Mouse (Mus musculus) forebrain, postnatal 0 days (tissue): ENCODE measurements around the gene Sox1. TPM values are rescaled to one million over a fixed set of nuclear protein-coding genes. Genes with fewer than 3 reads are reported as not detected.

Source experiments
- ATAC-seq: fragments of 200-750 bp; cut with Nextera tagmentation; 2 replicates; pipeline ENCODE4 v1.8.0; 2017; ENCODE audit warnings: mild to moderate bottlenecking, moderate library complexity
- DNase-seq: peaks from one replicate; pipeline ENCODE4 v3.0.0-alpha.2; 2015
- H3K27ac ChIP-seq: fragments of 300-500 bp; sonication (generic); 2 replicates; pipeline ENCODE4 v1.5.1; 2014; ENCODE audit warnings: low read depth, mild to moderate bottlenecking, antibody characterized with exemption, low read length, moderate library complexity, mixed read lengths
- H3K27me3 ChIP-seq: fragments of 300-500 bp; sonication (generic); 2 replicates; pipeline ENCODE4 v1.6.1; 2014; ENCODE audit warnings: mild to moderate bottlenecking, low read length, mixed read lengths; ENCODE audit not compliant: insufficient read depth
- H3K36me3 ChIP-seq: fragments of 300-500 bp; sonication (generic); 2 replicates; pipeline ENCODE4 v1.6.1; 2014; ENCODE audit warnings: mild to moderate bottlenecking, moderate library complexity; ENCODE audit not compliant: insufficient read depth
- H3K4me1 ChIP-seq: fragments of 300-500 bp; sonication (generic); 2 replicates; pipeline ENCODE4 v1.6.1; 2014; ENCODE audit warnings: antibody characterized with exemption; ENCODE audit not compliant: insufficient read depth
- H3K4me2 ChIP-seq: fragments of 300-500 bp; sonication (generic); 2 replicates; pipeline ENCODE4 v1.6.1; 2014; ENCODE audit warnings: low read depth, mild to moderate bottlenecking, moderate library complexity
- H3K4me3 ChIP-seq: fragments of 300-500 bp; sonication (generic); 2 replicates; pipeline ENCODE4 v1.5.1; 2014; ENCODE audit warnings: low read depth, low read length, mixed read lengths
- H3K9ac ChIP-seq: fragments of 300-500 bp; sonication (generic); 2 replicates; pipeline ENCODE4 v1.6.1; 2014; ENCODE audit warnings: mild to moderate bottlenecking
- H3K9me3 ChIP-seq: fragments of 300-500 bp; sonication (generic); 2 replicates; pipeline ENCODE4 v1.6.1; 2016; ENCODE audit warnings: low read length
- CTCF ChIP-seq: sonication (generic); IDR thresholded peaks from 2 replicates; pipeline ENCODE4 v1.5.1; 2016; ENCODE audit warnings: antibody characterized with exemption, control low read depth, low read depth
- WGBS: fragments of 180-500 bp; shearing (Covaris S2); extraction: QIAGEN DNeasy Blood & Tissue Kit; methylation state at CpG from one replicate; pipeline ENCODE4 v1.1.7; 2014; 5-methylcytosine and 5-hydroxymethylcytosine counted together
- polyA plus RNA-seq: library from polyadenylated mRNA; unstranded; fragments of >200 nt; fragmentation: Nextera tagmentation; extraction: Ambion mirVana; gene quantifications from 2 replicates; pipeline ENCODE4 v1.2.1, GENCODE M21; 2015
- total RNA-seq: library from RNA; depleted of rRNA; stranded (reverse); fragments of >200 nt; gene quantifications from 2 replicates; pipeline ENCODE4 v1.2.3, GENCODE M21; 2014; rRNA removed

Sox1 gene
- total RNA-seq = 22.5 and 36.5 TPM in 2 replicates
- polyA plus RNA-seq = 2.6 and 4.3 TPM in 2 replicates

- H3K27ac ChIP-seq = peak within 1 kb of the TSS; percentile 86
- peak; percentile 90 for ATAC-seq
- peak within 1 kb of the TSS; percentile 51 for H3K4me3 ChIP-seq
- WGBS = 2% methylated on average over 59 of the region's 89 CpGs
- no peaks in the 10 kb centered on the region for H3K9me3 ChIP-seq
- peak within 1 kb of the TSS; percentile 70 for H3K9ac ChIP-seq
- H3K4me2 ChIP-seq = peak within 1 kb of the TSS; percentile 70
- no peaks in the 10 kb centered on the region for H3K4me1 ChIP-seq
- no peaks in the 10 kb centered on the region; the same call in 1 of the 2 replicates for H3K36me3 ChIP-seq
- peak; percentile 95 for DNase-seq
- TF ChIP-seq CTCF = no peak
- peaks cover 18% of the 10 kb centered on the region for H3K27me3 ChIP-seq
These were observed at the start of gene Sox1 for GRCm38 (mm10) chr8:12395071-12396031. Gene Sox1, plus strand, starts transcription at chr8:12395295.

- Histone ChIP-seq H3K36me3 (no peaks in the 10 kb centered on the region), H3K27me3 (no peaks in the 10 kb centered on the region), H3K9ac (no peak overlapping the region), H3K4me3 (no peak overlapping the region), H3K27ac (no peak overlapping the region), H3K4me1 (peaks cover 8% of the 10 kb centered on the region; the same call in 1 of the 2 replicates), H3K4me2 (no peak overlapping the region), H3K9me3 (no peaks in the 10 kb centered on the region)
- no peak for DNase-seq
- no peak for TF ChIP-seq CTCF
- ATAC-seq = no peak
- WGBS = 78% methylated on average over 4 of the region's 4 CpGs
These were observed 49.2 kb upstream of the Sox1 start for GRCm38 (mm10) chr8:12345881-12346280.

DNA sequence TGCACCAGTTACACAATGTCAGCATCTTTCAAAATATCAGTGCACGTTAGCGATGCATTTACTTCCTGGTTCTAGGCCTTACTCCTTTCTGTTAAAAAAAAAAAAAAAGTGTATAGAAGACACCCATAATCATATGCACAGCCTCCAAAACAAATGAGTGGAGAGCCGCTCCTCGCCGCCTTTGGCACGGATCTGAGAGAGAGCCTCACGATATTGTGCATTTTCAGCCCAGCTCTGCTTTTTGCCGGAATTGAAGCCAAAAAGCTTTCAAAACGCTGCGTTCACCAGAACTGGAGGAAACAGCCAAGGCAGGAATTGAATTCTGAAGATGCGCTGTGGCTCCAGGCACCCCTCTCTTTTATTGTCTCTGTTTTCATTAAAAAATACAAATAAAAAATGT lies 48.2 kb upstream of the Sox1 start:
- DNase-seq = peak; percentile 70
- TF ChIP-seq CTCF = no peak
- no peaks in the 10 kb centered on the region for H3K9me3 ChIP-seq
- H3K4me3 ChIP-seq = no peak overlapping the region
- WGBS = 27% methylated on average over 11 of the region's 11 CpGs
- peak overlapping the region; percentile 21 for H3K4me2 ChIP-seq
- H3K27me3 ChIP-seq = no peaks in the 10 kb centered on the region
- peaks cover 8% of the 10 kb centered on the region; the same call in 1 of the 2 replicates for H3K4me1 ChIP-seq
- no peaks in the 10 kb centered on the region for H3K36me3 ChIP-seq
- no peak overlapping the region for H3K9ac ChIP-seq
- H3K27ac ChIP-seq = no peak overlapping the region; the same call in 1 of the 2 replicates
- peak; percentile 70 for ATAC-seq

GRCm38 (mm10) chr8:12348306-12348705 lies 46.8 kb upstream of the Sox1 start:
- no peak for TF ChIP-seq CTCF
- no peak overlapping the region for H3K4me3 ChIP-seq
- H3K36me3 ChIP-seq = no peaks in the 10 kb centered on the region
- no peaks in the 10 kb centered on the region for H3K27me3 ChIP-seq
- H3K27ac ChIP-seq = no peak overlapping the region
- no peak for DNase-seq
- H3K9me3 ChIP-seq = no peaks in the 10 kb centered on the region
- ATAC-seq = no peak
- no peak overlapping the region for H3K4me2 ChIP-seq
- no peak overlapping the region for H3K9ac ChIP-seq
- 73% methylated on average over 1 of the region's 1 CpGs for WGBS
- peaks cover 8% of the 10 kb centered on the region; the same call in 1 of the 2 replicates for H3K4me1 ChIP-seq

GRCm38 (mm10) chr8:12349591-12349990 lies 45.5 kb upstream of the Sox1 start:
- H3K9me3 ChIP-seq = no peaks in the 10 kb centered on the region
- DNase-seq (no peak), ATAC-seq (no peak)
- peaks cover 8% of the 10 kb centered on the region; the same call in 1 of the 2 replicates for H3K4me1 ChIP-seq
- H3K4me2 ChIP-seq = no peak overlapping the region
- WGBS = 58% methylated on average over 2 of the region's 2 CpGs
- no peaks in the 10 kb centered on the region for H3K36me3 ChIP-seq
- H3K9ac ChIP-seq = no peak overlapping the region
- no peaks in the 10 kb centered on the region for H3K27me3 ChIP-seq
- no peak for TF ChIP-seq CTCF
- H3K4me3 ChIP-seq = no peak overlapping the region
- H3K27ac ChIP-seq = no peak overlapping the region

DNA sequence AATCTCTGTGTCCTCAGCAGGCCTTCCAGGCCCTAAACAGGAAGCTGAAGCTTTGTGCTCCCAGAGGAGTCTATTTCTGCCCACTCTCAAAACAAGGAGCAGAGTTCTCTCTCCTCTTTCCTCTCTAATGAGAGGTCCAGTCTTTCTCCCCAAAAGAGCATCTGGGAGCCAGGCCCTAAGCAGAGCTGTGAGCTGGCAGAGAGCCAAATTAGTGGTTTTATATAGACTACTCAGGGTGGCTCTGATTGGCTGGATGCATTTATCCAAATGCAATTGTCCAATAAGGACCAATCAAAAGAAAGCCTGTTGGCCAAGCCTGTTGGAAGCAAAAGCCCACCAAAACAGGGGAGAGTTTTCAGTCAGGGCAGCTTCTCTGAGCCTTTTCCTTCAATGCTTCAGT lies 44.0 kb upstream of the Sox1 start:
- H3K9ac ChIP-seq = no peak overlapping the region
- H3K27ac ChIP-seq = no peak overlapping the region
- H3K9me3 ChIP-seq = no peaks in the 10 kb centered on the region

GRCm38 (mm10) chr8:12354406-12355025 lies 40.6 kb upstream of the Sox1 start:
- H3K27ac ChIP-seq = no peak overlapping the region

More for the DNA sequence above, 44.0 kb upstream of the Sox1 start:
- H3K27me3 ChIP-seq = no peaks in the 10 kb centered on the region
- H3K36me3 ChIP-seq = no peaks in the 10 kb centered on the region
- TF ChIP-seq CTCF = no peak
- ATAC-seq (no peak), DNase-seq (no peak)
- H3K4me3 ChIP-seq = no peak overlapping the region
- no peak overlapping the region for H3K4me2 ChIP-seq
- peaks cover 8% of the 10 kb centered on the region; the same call in 1 of the 2 replicates for H3K4me1 ChIP-seq

More at GRCm38 (mm10) chr8:12354406-12355025, 40.6 kb upstream of the Sox1 start:
- ATAC-seq = no peak
- Histone ChIP-seq H3K4me2 (no peak overlapping the region), H3K9me3 (no peaks in the 10 kb centered on the region), H3K4me1 (no peaks in the 10 kb centered on the region), H3K9ac (no peak overlapping the region), H3K27me3 (no peaks in the 10 kb centered on the region), H3K4me3 (no peak overlapping the region), H3K36me3 (no peaks in the 10 kb centered on the region)
- DNase-seq = no peak
- WGBS = 71% methylated on average over 10 of the region's 10 CpGs
- TF ChIP-seq CTCF = no peak
